Mouse (Mus musculus): ENCODE results near the gene Ruvbl1. TPM values are rescaled to one million over a fixed set of nuclear protein-coding genes. Genes with fewer than 3 reads are reported as not detected.
A peak's percentile ranks its signal among the peaks of the same experiment; 100 is the strongest.

The Ruvbl1 gene
- polyA plus RNA-seq, 1 experiment from 2014 or later = 148 TPM

GRCm38 (mm10) chr6:88454545-88454944 lies 10.7 kb upstream of the Ruvbl1 start:
- Histone ChIP-seq H3K27me3 (0 out of 2 replicates have a peak, but pooled peaks cover 3% of the 10 kb centered on the region), H3K4me3 (no peak overlapping the region), H3K9ac (no peak overlapping the region), H3K4me2 (no peak overlapping the region), H3K4me1 (no peaks in the 10 kb centered on the region), H3K9me3 (no peaks in the 10 kb centered on the region), H3K27ac (no peak overlapping the region), H3K36me3 (no peaks in the 10 kb centered on the region)
- 72% methylated on average over 2 of the region's 2 CpGs for WGBS
- ATAC-seq (ENCODE audit: insufficient number of reproducible peaks, insufficient read depth, low FRiP score, low TSS enrichment, low read depth) = no peak

- H3K4me2 ChIP-seq = no peak overlapping the region
- no peak for ATAC-seq (ENCODE audit: insufficient number of reproducible peaks, insufficient read depth, low FRiP score, low TSS enrichment, low read depth)
- no peak overlapping the region for H3K9ac ChIP-seq
- H3K36me3 ChIP-seq = peaks cover 74% of the 10 kb centered on the region
- 74% methylated on average over 6 of the region's 6 CpGs for WGBS
- H3K4me3 ChIP-seq = no peak overlapping the region
- H3K9me3 ChIP-seq = no peaks in the 10 kb centered on the region
- H3K27ac ChIP-seq = no peak overlapping the region
- H3K27me3 ChIP-seq = no peaks in the 10 kb centered on the region
- peaks cover 12% of the 10 kb centered on the region for H3K4me1 ChIP-seq
Measured at GRCm38 (mm10) chr6:88469878-88470277, 4.7 kb downstream of the Ruvbl1 start.

DNA sequence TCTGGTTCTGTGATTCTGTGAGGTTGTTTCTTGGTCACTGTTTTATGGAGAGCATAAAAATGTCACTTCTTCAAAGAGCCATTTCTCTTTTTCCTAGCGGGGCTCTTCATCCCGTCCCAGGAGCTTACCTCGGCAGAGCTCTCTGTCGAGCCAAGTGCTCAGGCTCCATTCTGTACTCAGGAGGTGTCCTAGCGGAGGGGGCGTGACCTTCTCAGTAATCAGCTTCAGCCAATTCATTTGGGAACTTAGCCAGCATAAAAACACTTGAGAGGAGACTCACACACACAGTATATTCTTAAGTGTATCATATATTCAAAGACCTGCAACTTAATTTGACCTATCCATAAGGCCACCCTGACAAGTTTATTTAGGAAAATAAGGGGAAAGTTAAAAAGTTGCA lies 15.2 kb downstream of the Ruvbl1 start:
- Histone ChIP-seq H3K9me3 (no peaks in the 10 kb centered on the region), H3K9ac (no peak overlapping the region), H3K4me2 (no peak overlapping the region), H3K27ac (no peak overlapping the region), H3K27me3 (no peaks in the 10 kb centered on the region), H3K36me3 (peaks cover 96% of the 10 kb centered on the region), H3K4me1 (no peaks in the 10 kb centered on the region), H3K4me3 (no peak overlapping the region)
- 68% methylated on average over 6 of the region's 6 CpGs for WGBS
- no peak for ATAC-seq (ENCODE audit: insufficient number of reproducible peaks, insufficient read depth, low FRiP score, low TSS enrichment, low read depth)

GRCm38 (mm10) chr6:88483111-88483510 lies 17.9 kb downstream of the Ruvbl1 start:
- no peaks in the 10 kb centered on the region for H3K27me3 ChIP-seq
- H3K27ac ChIP-seq = 0 out of 2 replicates have a peak overlapping the region, but pooled peaks have one; percentile 11
- no peak for ATAC-seq (ENCODE audit: insufficient number of reproducible peaks, insufficient read depth, low FRiP score, low TSS enrichment, low read depth)
- peaks cover 94% of the 10 kb centered on the region for H3K36me3 ChIP-seq
- H3K9ac ChIP-seq = peak overlapping the region; percentile 2; the same call in 1 of the 2 replicates
- WGBS = 68% methylated on average over 7 of the region's 7 CpGs
- no peak overlapping the region for H3K4me2 ChIP-seq
- no peaks in the 10 kb centered on the region for H3K4me1 ChIP-seq
- H3K9me3 ChIP-seq = no peaks in the 10 kb centered on the region
- no peak overlapping the region for H3K4me3 ChIP-seq

- no peak overlapping the region for H3K9ac ChIP-seq
- H3K27ac ChIP-seq = no peak overlapping the region
- no peaks in the 10 kb centered on the region for H3K4me1 ChIP-seq
- H3K27me3 ChIP-seq = no peaks in the 10 kb centered on the region
- H3K36me3 ChIP-seq = peaks cover 93% of the 10 kb centered on the region
- H3K9me3 ChIP-seq = no peaks in the 10 kb centered on the region
- no peak for ATAC-seq (ENCODE audit: insufficient number of reproducible peaks, insufficient read depth, low FRiP score, low TSS enrichment, low read depth)
- H3K4me3 ChIP-seq = no peak overlapping the region
- no peak overlapping the region for H3K4me2 ChIP-seq
Measured at GRCm38 (mm10) chr6:88483913-88484312, 18.7 kb downstream of the Ruvbl1 start.

DNA sequence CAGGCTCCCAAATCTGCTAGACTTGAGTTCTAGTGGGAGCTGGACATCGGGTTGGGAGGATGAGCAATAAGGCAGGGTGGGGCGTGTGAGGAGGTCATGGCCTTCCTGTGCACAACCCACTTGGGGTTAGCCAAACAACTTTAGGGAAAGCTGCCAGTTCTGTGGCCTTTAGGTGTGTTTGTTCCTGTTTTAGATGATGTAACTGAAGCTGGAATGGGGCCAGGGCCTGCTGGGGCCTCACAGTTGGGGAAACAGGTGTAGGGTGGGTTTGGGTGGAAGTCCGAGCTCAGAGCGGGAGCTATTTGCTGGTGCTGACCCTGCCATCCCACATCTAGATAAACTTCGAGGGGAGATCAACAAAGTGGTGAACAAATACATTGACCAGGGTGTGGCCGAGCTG lies 20.2 kb downstream of the Ruvbl1 start:
- ATAC-seq (ENCODE audit: insufficient number of reproducible peaks, insufficient read depth, low FRiP score, low TSS enrichment, low read depth) = no peak
- WGBS = 85% methylated on average over 6 of the region's 6 CpGs

GRCm38 (mm10) chr6:88486893-88487292 lies 21.7 kb downstream of the Ruvbl1 start:
- ATAC-seq (ENCODE audit: insufficient number of reproducible peaks, insufficient read depth, low FRiP score, low TSS enrichment, low read depth) = peak; percentile 52; the same call in 1 of the 2 replicates
- no peak overlapping the region for H3K4me3 ChIP-seq
- no peaks in the 10 kb centered on the region for H3K9me3 ChIP-seq
- H3K27me3 ChIP-seq = no peaks in the 10 kb centered on the region
- no peak overlapping the region for H3K27ac ChIP-seq
- H3K36me3 ChIP-seq = peaks cover 79% of the 10 kb centered on the region
- WGBS = 92% methylated on average over 8 of the region's 8 CpGs
- H3K4me1 ChIP-seq = no peaks in the 10 kb centered on the region
- H3K4me2 ChIP-seq = no peak overlapping the region
- no peak overlapping the region for H3K9ac ChIP-seq

More for the DNA sequence above, 20.2 kb downstream of the Ruvbl1 start:
- Histone ChIP-seq H3K4me1 (no peaks in the 10 kb centered on the region), H3K27me3 (no peaks in the 10 kb centered on the region), H3K9ac (no peak overlapping the region), H3K4me3 (no peak overlapping the region), H3K9me3 (no peaks in the 10 kb centered on the region), H3K36me3 (peaks cover 80% of the 10 kb centered on the region), H3K27ac (no peak overlapping the region), H3K4me2 (no peak overlapping the region)

GRCm38 (mm10) chr6:88489026-88489425 lies 23.8 kb downstream of the Ruvbl1 start:
- Histone ChIP-seq H3K4me2 (no peak overlapping the region), H3K27me3 (no peaks in the 10 kb centered on the region), H3K9ac (no peak overlapping the region), H3K9me3 (no peaks in the 10 kb centered on the region), H3K36me3 (peaks cover 79% of the 10 kb centered on the region), H3K4me3 (no peak overlapping the region), H3K4me1 (no peaks in the 10 kb centered on the region), H3K27ac (no peak overlapping the region)
- 89% methylated on average over 7 of the region's 7 CpGs for WGBS
- ATAC-seq (ENCODE audit: insufficient number of reproducible peaks, insufficient read depth, low FRiP score, low TSS enrichment, low read depth) = no peak

GRCm38 (mm10) chr6:88489834-88490233 lies 24.6 kb downstream of the Ruvbl1 start:
- Histone ChIP-seq H3K9me3 (no peaks in the 10 kb centered on the region), H3K27me3 (no peaks in the 10 kb centered on the region), H3K27ac (no peak overlapping the region), H3K4me3 (no peak overlapping the region), H3K4me1 (no peaks in the 10 kb centered on the region), H3K9ac (no peak overlapping the region), H3K4me2 (no peak overlapping the region), H3K36me3 (peaks cover 73% of the 10 kb centered on the region)
- no peak for ATAC-seq (ENCODE audit: insufficient number of reproducible peaks, insufficient read depth, low FRiP score, low TSS enrichment, low read depth)
- WGBS = 82% methylated on average over 6 of the region's 6 CpGs

- no peak for ATAC-seq (ENCODE audit: insufficient number of reproducible peaks, insufficient read depth, low FRiP score, low TSS enrichment, low read depth)
- no peaks in the 10 kb centered on the region for H3K9me3 ChIP-seq
- H3K36me3 ChIP-seq = peaks cover 67% of the 10 kb centered on the region
- H3K4me2 ChIP-seq = no peak overlapping the region
- H3K4me3 ChIP-seq = no peak overlapping the region
- H3K27ac ChIP-seq = no peak overlapping the region
- H3K9ac ChIP-seq = no peak overlapping the region
- no peaks in the 10 kb centered on the region for H3K27me3 ChIP-seq
- WGBS = 90% methylated on average over 12 of the region's 12 CpGs
- no peaks in the 10 kb centered on the region for H3K4me1 ChIP-seq
Measured at GRCm38 (mm10) chr6:88490629-88491354, 25.6 kb downstream of the Ruvbl1 start.

DNA sequence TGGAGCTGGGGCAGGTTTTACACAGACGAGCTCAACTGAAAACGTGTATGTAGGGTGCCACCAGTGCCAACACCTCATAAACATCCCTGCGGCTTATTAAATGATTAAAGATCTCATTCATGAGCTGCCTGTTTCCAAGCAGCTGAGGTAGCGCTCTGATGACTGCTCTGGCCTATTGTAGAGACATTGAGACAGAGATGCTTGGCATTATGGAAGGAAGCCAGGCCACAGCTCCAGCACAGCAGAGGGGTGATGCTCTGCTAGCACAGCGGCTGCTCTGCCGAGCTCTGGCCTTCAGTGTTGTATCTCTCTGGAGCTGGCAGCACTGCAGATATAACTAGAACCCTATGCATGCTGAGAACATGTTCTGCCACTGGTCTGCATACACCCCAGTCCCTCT lies 28.5 kb downstream of the Ruvbl1 start:
- H3K36me3 ChIP-seq = peaks cover 70% of the 10 kb centered on the region
- WGBS = 90% methylated on average over 6 of the region's 6 CpGs

More for the DNA sequence above, 28.5 kb downstream of the Ruvbl1 start:
- Histone ChIP-seq H3K4me2 (no peak overlapping the region), H3K4me3 (no peak overlapping the region), H3K27me3 (no peaks in the 10 kb centered on the region), H3K27ac (no peak overlapping the region), H3K4me1 (no peaks in the 10 kb centered on the region), H3K9me3 (no peaks in the 10 kb centered on the region), H3K9ac (no peak overlapping the region)
- ATAC-seq (ENCODE audit: insufficient number of reproducible peaks, insufficient read depth, low FRiP score, low TSS enrichment, low read depth) = no peak

Measured in embryonic facial prominence, embryonic 13.5 days (tissue).